Mouse (Mus musculus): ENCODE results near the gene Jam3. TPM values are rescaled to one million over a fixed set of nuclear protein-coding genes. Genes with fewer than 3 reads are reported as not detected.

Gene Jam3
- total and polyA plus RNA-seq, 3 experiments: 0.17 to 2.0 (median 0.72) TPM

GRCm38 (mm10) chr9:27175241-27175640 is 20.0 kb upstream of the Jam3 start:
- H3K27me3 ChIP-seq (replicated peaks): peaks cover 1% of the 10 kb centered on the region
- no peak overlapping the region for H3K9ac ChIP-seq (ENCODE audit: insufficient read depth, low read depth)
- dilution Hi-C loops (cut with MboI; ENCODE audit: extremely low pct_ligation_motif_present, extremely low pct_unique_long_range_greater_than_20kb, low sequenced_read_pairs) (no loop called here), in situ Hi-C loops (cut with MboI; ENCODE audit: low pct_ligation_motif_present, low pct_unique_long_range_greater_than_20kb, low sequenced_read_pairs) (no loop called here)
- no peak overlapping the region for H3K4me2 ChIP-seq (ENCODE audit: insufficient read depth, low read depth, poor library complexity, severe bottlenecking)
- no peak for TF ChIP-seq CTCF (conservative IDR thresholded peaks at IDR 0.05 in 1 of 2, IDR thresholded peaks at IDR 0.05 in 1 of 2; ENCODE audit: low read depth in 2 of 2, low read length in 2 of 2)
- no peak for TF ChIP-seq ELF1 (IDR thresholded peaks at IDR 0.05; ENCODE audit: low read depth, low read length)
- no peak for TF ChIP-seq IRF4 (IDR thresholded peaks at IDR 0.05; ENCODE audit: low read depth, low read length)
- TF ChIP-seq RCOR1 (conservative IDR thresholded peaks at IDR 0.05; ENCODE audit: low read depth, low read length): no peak
- no peak for TF ChIP-seq BHLHE40 (IDR thresholded peaks at IDR 0.05; ENCODE audit: low read depth, low read length)
- TF ChIP-seq ZNF384 (IDR thresholded peaks at IDR 0.05; ENCODE audit: low read depth, low read length): no peak
- H3K27ac ChIP-seq (ENCODE audit: insufficient read depth, low read depth): no peak overlapping the region
- H3K4me1 ChIP-seq (ENCODE audit: control insufficient read depth in 1 of 2, insufficient read depth in 2 of 2): peaks cover 0 to 7% of the 10 kb centered on the region in 2 experiments; a peak in 2 of 4 replicates
- peaks cover 3% of the 10 kb centered on the region for H3K9me3 ChIP-seq (replicated peaks; ENCODE audit: low read length)
- DNase-seq (ENCODE audit: extremely low read depth): no peak
- H3K79me2 ChIP-seq (replicated peaks; ENCODE audit: control insufficient read depth, extremely low read depth, insufficient read depth, poor library complexity, severe bottlenecking): no peaks in the 10 kb centered on the region
- no peak overlapping the region for H3K4me3 ChIP-seq (replicated peaks in 1 of 3; ENCODE audit: low read depth in 2 of 3, low read length in 2 of 3, poor library complexity in 1 of 3)
- no peaks in the 10 kb centered on the region for H3K36me3 ChIP-seq (replicated peaks in 1 of 2; ENCODE audit: control insufficient read depth in 1 of 2, insufficient read depth in 1 of 2, low read length in 1 of 2)

DNA sequence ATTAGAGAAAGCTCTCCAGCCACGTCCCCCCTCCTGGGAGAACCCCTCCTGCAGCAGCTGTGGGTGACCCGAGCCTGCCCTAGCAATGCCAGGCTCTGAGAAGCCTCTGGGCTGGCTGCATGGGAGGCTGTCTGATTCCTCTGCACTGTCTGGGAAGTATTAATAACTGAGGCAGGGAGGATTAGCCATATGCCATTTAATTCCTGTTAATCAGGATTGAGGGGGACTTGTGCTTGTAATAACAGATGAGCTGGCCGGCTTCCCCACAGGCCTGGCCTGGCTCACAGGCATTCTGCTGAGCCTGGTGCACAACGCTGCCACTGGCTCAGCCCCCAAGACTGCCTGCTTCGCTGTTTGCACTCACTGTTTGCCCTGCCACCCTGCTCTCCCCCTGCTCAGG is 18.9 kb upstream of the Jam3 start:
- dilution Hi-C loops (cut with MboI; ENCODE audit: extremely low pct_ligation_motif_present, extremely low pct_unique_long_range_greater_than_20kb, low sequenced_read_pairs) (no loop called here), in situ Hi-C loops (cut with MboI; ENCODE audit: low pct_ligation_motif_present, low pct_unique_long_range_greater_than_20kb, low sequenced_read_pairs) (no loop called here)
- no peaks in the 10 kb centered on the region for H3K36me3 ChIP-seq (replicated peaks in 1 of 2; ENCODE audit: control insufficient read depth in 1 of 2, insufficient read depth in 1 of 2, low read length in 1 of 2)
- no peak overlapping the region for H3K27ac ChIP-seq (ENCODE audit: insufficient read depth, low read depth)
- TF ChIP-seq ZC3H11A (IDR thresholded peaks at IDR 0.05; ENCODE audit: low read depth, low read length): no peak
- TF ChIP-seq MYC (IDR thresholded peaks at IDR 0.05; ENCODE audit: low read depth, low read length): no peak
- no peak for TF ChIP-seq SIN3A (IDR thresholded peaks at IDR 0.05; ENCODE audit: low read length)
- TF ChIP-seq JUN (IDR thresholded peaks at IDR 0.05; ENCODE audit: insufficient read depth, low read depth, low read length): no peak
- TF ChIP-seq KAT2A (IDR thresholded peaks at IDR 0.05; ENCODE audit: insufficient replicate concordance, low read length): no peak
- no peak for TF ChIP-seq CHD2 (IDR thresholded peaks at IDR 0.05; ENCODE audit: low read length)
- no peak for TF ChIP-seq TBP (conservative IDR thresholded peaks at IDR 0.05; ENCODE audit: low read depth, low read length)
- TF ChIP-seq CHD1 (IDR thresholded peaks at IDR 0.05; ENCODE audit: low read depth, low read length): no peak
- no peak for TF ChIP-seq RAD21 (IDR thresholded peaks at IDR 0.05; ENCODE audit: low read depth, low read length)
- H3K27me3 ChIP-seq (replicated peaks): peaks cover 1% of the 10 kb centered on the region
- DNase-seq (ENCODE audit: extremely low read depth): no peak
- H3K4me2 ChIP-seq (ENCODE audit: insufficient read depth, low read depth, poor library complexity, severe bottlenecking): no peak overlapping the region
- peaks cover 3% of the 10 kb centered on the region for H3K9me3 ChIP-seq (replicated peaks; ENCODE audit: low read length)
- no peak overlapping the region for H3K4me3 ChIP-seq (replicated peaks in 1 of 3; ENCODE audit: low read depth in 2 of 3, low read length in 2 of 3, poor library complexity in 1 of 3)
- no peak overlapping the region for H3K9ac ChIP-seq (ENCODE audit: insufficient read depth, low read depth)
- H3K79me2 ChIP-seq (replicated peaks; ENCODE audit: control insufficient read depth, extremely low read depth, insufficient read depth, poor library complexity, severe bottlenecking): no peaks in the 10 kb centered on the region
- H3K4me1 ChIP-seq (ENCODE audit: control insufficient read depth in 1 of 2, insufficient read depth in 2 of 2): peaks cover 0 to 7% of the 10 kb centered on the region in 2 experiments; a peak in 2 of 4 replicates

GRCm38 (mm10) chr9:27173646-27174045 is 18.4 kb upstream of the Jam3 start:
- no peaks in the 10 kb centered on the region for H3K36me3 ChIP-seq (replicated peaks in 1 of 2; ENCODE audit: control insufficient read depth in 1 of 2, insufficient read depth in 1 of 2, low read length in 1 of 2)
- peaks cover 3% of the 10 kb centered on the region for H3K9me3 ChIP-seq (replicated peaks; ENCODE audit: low read length)
- no peak for TF ChIP-seq SIN3A (IDR thresholded peaks at IDR 0.05; ENCODE audit: low read length)
- TF ChIP-seq IRF4 (IDR thresholded peaks at IDR 0.05; ENCODE audit: low read depth, low read length): no peak
- no peak for TF ChIP-seq SMC3 (IDR thresholded peaks at IDR 0.05; ENCODE audit: low read depth, low read length)
- TF ChIP-seq MXI1 (IDR thresholded peaks at IDR 0.05; ENCODE audit: low read depth, low read length): no peak
- TF ChIP-seq USF1 (IDR thresholded peaks at IDR 0.05; ENCODE audit: low read depth, low read length): no peak
- no peak for TF ChIP-seq JUN (IDR thresholded peaks at IDR 0.05; ENCODE audit: insufficient read depth, low read depth, low read length)
- TF ChIP-seq BHLHE40 (IDR thresholded peaks at IDR 0.05; ENCODE audit: low read depth, low read length): no peak
- no peak for TF ChIP-seq USF2 (conservative IDR thresholded peaks at IDR 0.05; ENCODE audit: low read depth, low read length)
- no peak for TF ChIP-seq MAX (IDR thresholded peaks at IDR 0.05; ENCODE audit: low read length)
- no peak for TF ChIP-seq NELFE (IDR thresholded peaks at IDR 0.05; ENCODE audit: low read depth, low read length)
- TF ChIP-seq TCF12 (IDR thresholded peaks at IDR 0.05; ENCODE audit: low read depth, low read length): no peak
- DNase-seq (ENCODE audit: extremely low read depth): no peak
- H3K79me2 ChIP-seq (replicated peaks; ENCODE audit: control insufficient read depth, extremely low read depth, insufficient read depth, poor library complexity, severe bottlenecking): no peaks in the 10 kb centered on the region
- H3K27ac ChIP-seq (ENCODE audit: insufficient read depth, low read depth): no peak overlapping the region
- H3K27me3 ChIP-seq (replicated peaks): peaks cover 1% of the 10 kb centered on the region
- peaks cover 0 to 7% of the 10 kb centered on the region in 2 experiments; a peak in 2 of 4 replicates for H3K4me1 ChIP-seq (ENCODE audit: control insufficient read depth in 1 of 2, insufficient read depth in 2 of 2)
- in situ Hi-C loops (cut with MboI; ENCODE audit: low pct_ligation_motif_present, low pct_unique_long_range_greater_than_20kb, low sequenced_read_pairs) (no loop called here), dilution Hi-C loops (cut with MboI; ENCODE audit: extremely low pct_ligation_motif_present, extremely low pct_unique_long_range_greater_than_20kb, low sequenced_read_pairs) (no loop called here)
- H3K4me2 ChIP-seq (ENCODE audit: insufficient read depth, low read depth, poor library complexity, severe bottlenecking): no peak overlapping the region
- no peak overlapping the region for H3K4me3 ChIP-seq (replicated peaks in 1 of 3; ENCODE audit: low read depth in 2 of 3, low read length in 2 of 3, poor library complexity in 1 of 3)
- H3K9ac ChIP-seq (ENCODE audit: insufficient read depth, low read depth): no peak overlapping the region

Measured in CH12.LX (cell line).